Mouse (Mus musculus): ENCODE measurements around the gene Gm2a. TPM values are rescaled to one million over a fixed set of nuclear protein-coding genes. Genes with fewer than 3 reads are reported as not detected.
A peak's percentile ranks its signal among the peaks of the same experiment; 100 is the strongest.

Gm2a gene
- polyA plus RNA-seq, 1 experiment from 2014 or later, result 15.4 TPM

GRCm38 (mm10) chr11:55096731-55097462, 1.0 kb upstream of the Gm2a start:
- no peak for TF ChIP-seq CTCF (IDR thresholded peaks at IDR 0.05; ENCODE audit: low read depth)
- H3K9ac ChIP-seq, result peak overlapping the region; percentile 20; the same call in 1 of the 2 replicates

GRCm38 (mm10) chr11:55098189-55098915, 437 bp downstream of the Gm2a start:
- Histone ChIP-seq H3K9me3 (ENCODE audit: low read depth, low read length) (no peaks in the 10 kb centered on the region), H3K4me2 (peak overlapping the region; percentile 71), H3K4me1 (ENCODE audit: insufficient read depth) (no peaks in the 10 kb centered on the region), H3K4me3 (ENCODE audit: low read depth, low read length) (peak overlapping the region; percentile 42), H3K27me3 (ENCODE audit: insufficient read depth, low read length) (no peaks in the 10 kb centered on the region), H3K27ac (ENCODE audit: low read depth) (no peak overlapping the region), H3K36me3 (ENCODE audit: insufficient read depth) (no peaks in the 10 kb centered on the region), H3K9ac (peak overlapping the region; percentile 42; the same call in 1 of the 2 replicates)
- TF ChIP-seq CTCF (IDR thresholded peaks at IDR 0.05; ENCODE audit: low read depth), result no peak
- no peak for DNase-seq
- WGBS, result 15% methylated on average over 24 of the region's 24 CpGs
- ATAC-seq (ENCODE audit: insufficient read depth), result no peak; the same call in 1 of the 2 replicates

More at GRCm38 (mm10) chr11:55096731-55097462, 1.0 kb upstream of the Gm2a start:
- DNase-seq, result peak; percentile 16
- Histone ChIP-seq H3K4me3 (ENCODE audit: low read depth, low read length) (peak overlapping the region; percentile 42), H3K4me2 (peak overlapping the region; percentile 71), H3K27ac (ENCODE audit: low read depth) (peak overlapping the region; percentile 70), H3K36me3 (ENCODE audit: insufficient read depth) (no peaks in the 10 kb centered on the region), H3K27me3 (ENCODE audit: insufficient read depth, low read length) (no peaks in the 10 kb centered on the region), H3K4me1 (ENCODE audit: insufficient read depth) (no peaks in the 10 kb centered on the region), H3K9me3 (ENCODE audit: low read depth, low read length) (no peaks in the 10 kb centered on the region)
- ATAC-seq (ENCODE audit: insufficient read depth), result no peak
- 23% methylated on average over 11 of the region's 11 CpGs for WGBS

- Histone ChIP-seq H3K27me3 (ENCODE audit: insufficient read depth, low read length) (no peaks in the 10 kb centered on the region), H3K27ac (ENCODE audit: low read depth) (no peak overlapping the region), H3K4me1 (ENCODE audit: insufficient read depth) (no peaks in the 10 kb centered on the region), H3K36me3 (ENCODE audit: insufficient read depth) (no peaks in the 10 kb centered on the region), H3K4me2 (no peak overlapping the region), H3K9ac (no peak overlapping the region), H3K4me3 (ENCODE audit: low read depth, low read length) (no peak overlapping the region), H3K9me3 (ENCODE audit: low read depth, low read length) (no peaks in the 10 kb centered on the region)
- ATAC-seq (ENCODE audit: insufficient read depth), result no peak
- WGBS, result 89% methylated on average over 8 of the region's 8 CpGs
- DNase-seq, result no peak
- TF ChIP-seq CTCF (IDR thresholded peaks at IDR 0.05; ENCODE audit: low read depth), result no peak
These were observed 1.3 kb downstream of the Gm2a start for GRCm38 (mm10) chr11:55099019-55099771.

- no peak overlapping the region for H3K4me2 ChIP-seq
- DNase-seq (no peak), ATAC-seq (ENCODE audit: insufficient read depth) (no peak)
- H3K9ac ChIP-seq, result no peak overlapping the region
- no peaks in the 10 kb centered on the region for H3K9me3 ChIP-seq (ENCODE audit: low read depth, low read length)
- H3K36me3 ChIP-seq (ENCODE audit: insufficient read depth), result no peaks in the 10 kb centered on the region
- no peaks in the 10 kb centered on the region for H3K27me3 ChIP-seq (ENCODE audit: insufficient read depth, low read length)
- H3K4me3 ChIP-seq (ENCODE audit: low read depth, low read length), result no peak overlapping the region
- WGBS, result 55% methylated on average over 4 of the region's 4 CpGs
- TF ChIP-seq CTCF (IDR thresholded peaks at IDR 0.05; ENCODE audit: low read depth), result no peak
- no peak overlapping the region for H3K27ac ChIP-seq (ENCODE audit: low read depth)
- H3K4me1 ChIP-seq (ENCODE audit: insufficient read depth), result no peaks in the 10 kb centered on the region
These were observed 2.0 kb downstream of the Gm2a start for GRCm38 (mm10) chr11:55099868-55100267.

GRCm38 (mm10) chr11:55102015-55102414, 4.1 kb downstream of the Gm2a start:
- TF ChIP-seq CTCF (IDR thresholded peaks at IDR 0.05; ENCODE audit: low read depth), result no peak
- Histone ChIP-seq H3K27me3 (ENCODE audit: insufficient read depth, low read length) (no peaks in the 10 kb centered on the region), H3K36me3 (ENCODE audit: insufficient read depth) (no peaks in the 10 kb centered on the region), H3K4me3 (ENCODE audit: low read depth, low read length) (no peak overlapping the region), H3K9ac (no peak overlapping the region), H3K9me3 (ENCODE audit: low read depth, low read length) (no peaks in the 10 kb centered on the region), H3K27ac (ENCODE audit: low read depth) (no peak overlapping the region), H3K4me2 (no peak overlapping the region), H3K4me1 (ENCODE audit: insufficient read depth) (no peaks in the 10 kb centered on the region)
- no peak for DNase-seq
- ATAC-seq (ENCODE audit: insufficient read depth), result no peak
- WGBS, result 74% methylated on average over 3 of the region's 3 CpGs

- ATAC-seq (ENCODE audit: insufficient read depth), result no peak
- no peak overlapping the region for H3K27ac ChIP-seq (ENCODE audit: low read depth)
- no peak overlapping the region for H3K9ac ChIP-seq
- H3K4me3 ChIP-seq (ENCODE audit: low read depth, low read length), result no peak overlapping the region
- 77% methylated on average over 3 of the region's 3 CpGs for WGBS
- H3K27me3 ChIP-seq (ENCODE audit: insufficient read depth, low read length), result no peaks in the 10 kb centered on the region
- H3K36me3 ChIP-seq (ENCODE audit: insufficient read depth), result no peaks in the 10 kb centered on the region
- no peak overlapping the region for H3K4me2 ChIP-seq
- no peak for DNase-seq
- H3K4me1 ChIP-seq (ENCODE audit: insufficient read depth), result no peaks in the 10 kb centered on the region
- TF ChIP-seq CTCF (IDR thresholded peaks at IDR 0.05; ENCODE audit: low read depth), result no peak
- no peaks in the 10 kb centered on the region for H3K9me3 ChIP-seq (ENCODE audit: low read depth, low read length)
These were observed 5.3 kb downstream of the Gm2a start for GRCm38 (mm10) chr11:55103229-55103628.

GRCm38 (mm10) chr11:55105389-55105788, 7.5 kb downstream of the Gm2a start:
- TF ChIP-seq CTCF (IDR thresholded peaks at IDR 0.05; ENCODE audit: low read depth), result no peak
- Histone ChIP-seq H3K4me1 (ENCODE audit: insufficient read depth) (no peaks in the 10 kb centered on the region), H3K27me3 (ENCODE audit: insufficient read depth, low read length) (no peaks in the 10 kb centered on the region), H3K27ac (ENCODE audit: low read depth) (no peak overlapping the region), H3K4me3 (ENCODE audit: low read depth, low read length) (no peak overlapping the region), H3K36me3 (ENCODE audit: insufficient read depth) (no peaks in the 10 kb centered on the region), H3K4me2 (no peak overlapping the region), H3K9me3 (ENCODE audit: low read depth, low read length) (no peaks in the 10 kb centered on the region), H3K9ac (no peak overlapping the region)
- DNase-seq (no peak), ATAC-seq (ENCODE audit: insufficient read depth) (no peak)
- WGBS, result 63% methylated on average over 4 of the region's 4 CpGs

Data from lung, embryonic 14.5 days (tissue).